Mouse (Mus musculus) retina, postnatal 7 days (tissue): ENCODE data around the gene Arid3a.

Source experiments
- DNase-seq: peaks from one replicate; pipeline ENCODE4 v3.0.0-alpha.2; 2012; ENCODE audit warnings: low read depth, low spot score

The Arid3a gene

DNA sequence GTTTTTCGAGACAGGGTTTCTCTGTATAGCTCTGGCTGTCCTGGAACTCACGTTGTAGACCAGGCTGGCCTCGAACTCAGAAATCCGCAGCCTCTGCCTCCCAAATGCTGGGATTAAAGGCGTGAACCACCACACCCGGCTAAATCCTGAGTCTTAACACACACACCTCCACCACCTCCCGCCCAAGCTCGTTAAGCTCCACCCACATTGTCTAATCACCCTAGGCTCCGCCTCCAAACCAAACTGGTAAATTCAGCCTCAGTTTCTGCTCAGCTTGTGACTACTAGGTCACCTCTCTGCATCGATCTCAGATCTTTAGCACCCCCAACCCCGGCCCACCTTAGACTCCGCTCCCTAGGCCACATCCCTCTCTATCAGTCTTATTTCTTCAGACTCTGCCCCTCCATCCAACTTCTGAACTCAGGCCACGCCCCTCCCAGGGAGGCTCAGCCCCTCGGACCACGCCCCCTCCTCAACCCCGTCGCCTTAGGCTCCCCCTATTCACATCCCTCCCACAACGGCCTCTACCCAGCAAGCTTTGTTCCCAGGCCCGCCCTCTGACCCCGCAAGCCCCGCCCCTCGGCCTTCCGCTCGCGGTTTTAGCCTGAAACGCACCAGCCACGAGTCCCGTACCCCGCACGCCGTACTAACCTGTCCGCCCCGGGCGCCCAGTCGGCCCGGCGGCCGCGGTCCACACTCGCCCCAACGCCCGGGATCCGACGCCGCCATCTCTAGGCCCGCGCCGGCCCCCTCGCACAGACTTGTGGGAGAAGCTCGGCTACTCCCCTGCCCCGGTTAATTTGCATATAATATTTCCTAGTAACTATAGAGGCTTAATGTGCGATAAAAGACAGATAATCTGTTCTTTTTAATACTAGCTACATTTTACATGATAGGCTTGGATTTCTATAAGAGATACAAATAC lies 18.4 kb upstream of the Arid3a start, which contains the start of gene Med16:
Gene Med16 (minus strand): TSS at position 757 of the 925 bp plus-strand sequence.
- peak; percentile 91 for DNase-seq

GRCm38 (mm10) chr10:79909092-79909922 lies 17.5 kb upstream of the Arid3a start:
- no peak for DNase-seq

DNA sequence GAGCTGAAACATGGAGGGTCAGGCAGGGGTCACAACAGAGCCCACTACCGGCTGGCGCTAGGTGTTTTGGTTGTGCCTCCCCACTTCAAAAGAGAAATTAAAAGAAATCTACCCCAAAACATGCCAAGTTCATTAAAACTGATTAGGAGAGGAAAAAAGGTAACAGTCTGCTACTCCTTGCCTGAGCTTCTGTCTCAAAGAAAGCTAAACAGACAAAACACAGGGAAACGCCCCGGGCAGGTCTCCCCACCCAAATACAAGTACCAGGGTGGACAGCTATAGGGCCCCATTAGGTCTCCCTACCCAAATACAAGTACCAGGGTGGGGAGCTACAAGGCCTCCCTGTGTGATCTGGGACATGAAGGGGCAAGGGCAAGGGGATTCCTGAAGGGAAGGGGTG lies 16.3 kb upstream of the Arid3a start, which contains the start of gene Gm26602:
Gene Gm26602 (plus strand): TSS at position 301 of the 400 bp plus-strand sequence.
- no peak for DNase-seq

- no peak for DNase-seq
These were observed 14.4 kb upstream of the Arid3a start for GRCm38 (mm10) chr10:79912412-79912811.

GRCm38 (mm10) chr10:79914131-79914947 lies 12.5 kb upstream of the Arid3a start:
- peak; percentile 70 for DNase-seq

DNA sequence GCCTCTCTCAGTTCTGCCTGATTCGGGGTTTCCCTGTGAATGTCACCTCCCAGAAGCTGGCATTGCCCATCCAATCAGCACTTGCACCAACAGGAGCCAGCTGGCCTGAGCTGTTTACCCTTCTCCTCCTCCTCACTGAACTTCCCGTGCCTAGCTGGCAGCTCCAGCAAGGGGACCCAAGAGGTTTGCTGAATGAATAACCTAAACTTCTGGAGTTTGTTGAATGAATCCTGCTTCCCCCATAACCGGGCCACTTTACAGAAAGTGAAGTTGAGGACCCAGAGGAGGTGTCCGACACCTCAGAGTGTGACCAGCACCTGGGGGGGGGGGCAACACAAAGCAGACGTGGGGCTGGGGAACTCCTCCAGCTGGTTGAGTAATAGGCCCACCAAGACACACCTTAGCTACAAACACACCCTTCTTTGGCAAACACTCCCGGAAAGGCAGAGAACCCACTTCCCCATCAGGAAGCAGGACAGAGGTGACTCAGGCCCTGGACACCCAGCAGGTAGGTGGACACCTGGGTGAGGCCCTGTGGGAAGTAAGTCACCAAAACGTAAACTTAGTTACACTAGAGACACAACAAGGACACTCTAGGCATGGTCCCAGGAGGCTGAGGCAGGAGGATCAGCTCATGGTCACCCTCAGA lies 11.8 kb upstream of the Arid3a start:
- DNase-seq = no peak

- DNase-seq = no peak
These were observed 10.8 kb upstream of the Arid3a start for GRCm38 (mm10) chr10:79916081-79916480.

DNA sequence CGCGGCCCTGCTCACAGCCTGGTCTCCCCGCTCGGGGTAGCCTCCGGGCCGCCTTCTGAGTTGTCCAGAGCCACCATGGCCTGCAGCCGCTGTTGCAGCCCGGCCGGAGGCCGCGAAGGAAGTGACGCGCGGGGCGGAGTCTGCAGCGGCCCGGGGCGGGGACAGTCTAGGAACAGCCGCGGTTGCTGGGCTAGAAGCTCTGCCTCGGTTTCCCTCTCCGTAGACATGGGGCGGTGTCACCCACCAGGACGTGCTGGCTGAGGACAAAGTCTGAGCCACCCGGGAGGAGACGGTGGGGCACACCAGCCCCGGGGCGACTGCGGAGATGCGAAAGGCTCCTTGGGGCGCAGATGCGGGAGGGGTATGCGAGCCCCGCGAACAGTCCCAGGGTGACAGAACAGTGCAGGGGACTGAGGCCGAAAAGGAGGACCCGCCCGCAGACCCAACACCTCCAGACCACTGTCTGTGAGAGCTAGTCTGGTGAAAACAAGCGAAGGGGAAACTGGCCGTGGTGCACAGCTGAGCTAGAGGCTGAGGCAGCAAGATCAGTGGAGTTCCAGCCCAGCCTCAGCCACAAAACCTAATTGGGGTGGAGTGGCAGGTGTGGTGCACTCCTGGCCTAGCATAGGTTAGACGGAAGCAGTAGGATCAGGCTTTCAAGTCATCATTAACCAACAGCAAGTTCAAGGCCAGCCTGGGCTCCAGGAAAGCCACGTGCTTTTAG lies 9.9 kb upstream of the Arid3a start, which contains the start of gene Kiss1r:
Gene Kiss1r (plus strand): TSS at position 164 of the 724 bp plus-strand sequence.
- no peak for DNase-seq

DNA sequence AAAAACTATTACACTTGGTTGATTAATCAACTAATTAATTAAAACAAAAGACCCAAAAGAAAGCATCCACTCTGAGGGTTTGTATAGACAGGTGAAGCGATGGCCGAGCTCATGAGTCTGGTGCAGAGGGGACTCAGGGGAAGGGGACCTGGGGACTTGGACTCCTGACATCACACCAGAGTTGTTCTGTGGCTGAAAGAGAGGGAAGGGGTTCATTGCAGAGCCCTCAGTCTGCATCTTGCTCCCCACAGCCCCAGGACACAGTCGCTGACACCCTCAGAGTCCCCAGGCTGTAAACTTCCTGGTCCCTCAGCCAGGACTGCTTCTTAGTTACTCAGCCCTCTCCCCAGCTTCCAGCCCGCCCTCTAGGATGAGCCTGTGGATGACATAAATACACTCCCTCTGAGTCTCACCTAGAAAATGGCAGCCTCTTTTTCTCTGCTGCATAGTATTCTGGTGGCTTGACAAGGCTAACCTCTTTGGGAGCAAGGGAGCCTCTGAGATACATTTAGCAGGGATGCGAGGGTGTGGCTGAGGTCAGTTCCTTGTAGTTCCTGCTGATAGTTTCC lies 9.2 kb upstream of the Arid3a start:
- DNase-seq = no peak

GRCm38 (mm10) chr10:79918231-79919078 lies 8.4 kb upstream of the Arid3a start:
- DNase-seq = no peak

DNA sequence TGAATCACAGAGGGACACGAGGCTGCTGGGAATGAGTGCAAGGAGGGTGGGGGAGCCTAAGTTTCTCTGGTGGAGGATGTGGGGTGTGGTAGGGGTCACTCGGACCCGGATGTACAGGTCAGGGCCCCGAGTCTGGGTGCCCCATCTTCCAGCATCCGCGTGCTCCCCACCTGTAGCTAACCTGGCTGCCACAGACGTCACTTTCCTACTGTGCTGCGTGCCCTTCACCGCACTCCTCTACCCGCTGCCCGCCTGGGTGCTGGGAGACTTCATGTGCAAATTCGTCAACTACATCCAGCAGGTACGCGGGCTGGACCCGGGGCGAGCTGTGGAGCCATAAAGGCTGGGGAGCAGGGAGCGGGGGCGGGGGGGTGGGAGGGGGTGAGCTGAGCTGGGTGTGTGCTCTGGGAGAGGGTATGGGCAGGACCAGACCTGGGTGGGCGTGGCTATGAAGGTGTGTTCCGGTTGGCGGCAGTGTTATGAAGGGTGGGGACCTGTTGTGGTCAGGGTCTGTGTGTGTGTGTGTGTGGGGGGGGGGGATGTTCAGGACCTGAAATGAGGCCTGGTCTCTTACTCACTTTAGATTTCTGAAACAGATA lies 7.5 kb upstream of the Arid3a start:
- no peak for DNase-seq

DNA sequence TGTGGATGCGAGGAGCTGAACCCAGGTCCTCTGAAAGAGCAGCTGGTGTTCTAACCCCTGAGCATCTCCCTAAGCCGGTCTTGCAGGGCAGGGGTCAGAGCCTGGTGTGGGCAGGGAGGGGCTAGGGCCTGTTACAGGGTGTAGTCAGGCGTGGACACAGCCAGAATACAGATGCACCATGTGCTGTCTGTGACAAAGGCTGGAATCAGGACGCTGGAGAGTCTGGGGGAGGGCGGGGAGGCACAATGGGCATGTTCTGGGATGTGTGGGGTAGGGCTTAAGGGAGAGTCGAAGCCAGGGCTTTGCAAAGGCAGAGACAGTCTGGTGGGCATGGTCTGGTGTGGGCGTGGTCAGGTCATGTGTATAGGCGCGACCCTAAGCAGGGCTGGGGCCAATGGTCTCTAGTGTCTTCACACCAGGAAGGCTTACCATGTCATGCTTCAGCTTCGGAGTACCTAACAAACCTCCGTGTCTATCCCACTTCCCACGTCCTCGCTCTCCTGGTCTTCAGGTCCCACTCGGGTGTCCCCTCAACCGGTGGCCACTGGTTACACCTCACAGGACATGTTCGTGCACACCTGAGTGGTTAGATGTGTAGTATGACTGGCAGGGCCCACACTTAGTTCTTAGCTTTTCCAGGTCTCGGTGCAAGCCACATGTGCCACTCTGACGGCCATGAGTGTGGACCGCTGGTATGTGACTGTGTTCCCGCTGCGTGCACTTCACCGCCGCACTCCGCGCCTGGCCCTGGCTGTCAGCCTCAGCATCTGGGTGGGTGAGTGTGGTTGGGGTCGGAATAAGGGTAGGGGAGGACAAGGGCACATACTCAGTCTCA lies 6.6 kb upstream of the Arid3a start:
- no peak for DNase-seq

- no peak for DNase-seq
These were observed 5.8 kb upstream of the Arid3a start, which contains the start of gene R3hdm4 for GRCm38 (mm10) chr10:79920958-79921535. Gene R3hdm4 (minus strand): TSS chr10:79921208.

- DNase-seq = no peak
These were observed 5.3 kb upstream of the Arid3a start for GRCm38 (mm10) chr10:79921572-79921971.

DNA sequence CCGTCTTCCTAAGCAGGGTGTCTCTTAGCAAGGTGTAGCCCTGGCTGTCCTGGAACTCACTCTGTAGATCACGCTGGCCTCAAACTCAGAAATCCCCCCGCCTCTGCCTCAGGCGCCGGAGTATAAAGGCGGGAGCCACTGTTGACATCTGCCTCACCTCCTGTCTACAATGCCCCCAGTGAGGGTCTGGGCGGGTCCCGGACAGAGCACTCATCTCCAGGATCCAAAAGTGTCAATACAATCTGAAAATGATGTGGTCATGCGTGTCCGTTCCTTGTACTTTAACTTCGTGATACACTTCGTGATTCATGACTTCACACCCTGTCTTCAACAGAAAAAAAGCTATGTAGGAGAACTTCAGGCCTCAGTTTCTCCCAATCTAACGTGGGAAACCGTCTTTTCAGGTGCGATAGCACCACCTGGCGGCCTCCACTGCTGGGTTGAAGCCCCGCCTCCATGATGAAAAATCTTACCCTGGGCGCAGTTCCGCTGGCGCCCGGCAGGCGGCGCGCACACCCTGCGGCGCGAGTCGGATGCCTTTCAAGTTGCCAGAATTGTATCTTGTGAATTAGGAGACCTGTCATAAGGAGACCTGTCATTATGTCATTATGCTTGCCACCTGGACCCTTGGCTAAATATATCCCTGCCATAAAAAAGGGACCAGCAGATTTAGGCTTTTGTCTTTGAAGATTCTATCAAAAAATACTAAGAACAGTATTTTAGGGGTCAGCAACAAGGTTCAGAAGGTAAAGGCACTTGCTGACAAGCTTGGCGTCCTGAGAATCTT lies 1.7 kb upstream of the Arid3a start:
- peak; percentile 79 for DNase-seq

GRCm38 (mm10) chr10:79925785-79926490 lies 905 bp upstream of the Arid3a start:
- DNase-seq = no peak
